Mouse (Mus musculus): ENCODE data around the gene Ift20. TPM values are rescaled to one million over a fixed set of nuclear protein-coding genes. Genes with fewer than 3 reads are reported as not detected.
A peak's percentile ranks its signal among the peaks of the same experiment; 100 is the strongest.
"Not testable (repeated sequence)": the region's sequence is repeated elsewhere in the genome, so short reads cannot be mapped to it uniquely, and the experiment has no call there.

Gene Ift20
- total RNA-seq, 2 experiments from 2014 or later = 90.3 to 91.2 TPM

- no peak for DNase-seq (ENCODE audit: low spot score in 2 of 2)
- intact Hi-C loops (cut with DNase I) = no loop called here
These were observed 14.9 kb downstream of the Ift20 start for GRCm38 (mm10) chr11:78551059-78551398.

GRCm38 (mm10) chr11:78555623-78556022 lies 19.5 kb downstream of the Ift20 start:
- DNase-seq (ENCODE audit: low spot score in 2 of 2) = no peak
- intact Hi-C loops (cut with DNase I) = no loop called here

- no peak for DNase-seq (ENCODE audit: low spot score in 2 of 2)
These were observed 19.9 kb downstream of the Ift20 start for GRCm38 (mm10) chr11:78556070-78556469.

GRCm38 (mm10) chr11:78557241-78557640 lies 21.1 kb downstream of the Ift20 start:
- DNase-seq (ENCODE audit: low spot score in 2 of 2) = no peak
- intact Hi-C loops (cut with DNase I) = no loop called here

More at GRCm38 (mm10) chr11:78556070-78556469, 19.9 kb downstream of the Ift20 start:
- intact Hi-C loops (cut with DNase I) = no loop called here

- DNase-seq (ENCODE audit: low spot score in 2 of 2) = peak; percentile 74 to 89
- intact Hi-C loops (cut with DNase I) = loop anchor here (5.0 kb wide), 1 partner anchor 397 kb away; no protein-coding TSS in a partner anchor
These were observed 24.3 kb downstream of the Ift20 start for GRCm38 (mm10) chr11:78560447-78560846.

GRCm38 (mm10) chr11:78566775-78567174 lies 30.6 kb downstream of the Ift20 start:
- DNase-seq (ENCODE audit: low spot score in 2 of 2) = no peak

GRCm38 (mm10) chr11:78567614-78568013 lies 31.5 kb downstream of the Ift20 start:
- intact Hi-C loops (cut with DNase I) = no loop called here

More at GRCm38 (mm10) chr11:78566775-78567174, 30.6 kb downstream of the Ift20 start:
- intact Hi-C loops (cut with DNase I) = no loop called here

GRCm38 (mm10) chr11:78568827-78569226 lies 32.7 kb downstream of the Ift20 start:
- DNase-seq (ENCODE audit: low spot score in 2 of 2) = no peak
- intact Hi-C loops (cut with DNase I) = no loop called here

More at GRCm38 (mm10) chr11:78567614-78568013, 31.5 kb downstream of the Ift20 start:
- DNase-seq (ENCODE audit: low spot score in 2 of 2) = no peak

- DNase-seq (ENCODE audit: low spot score in 2 of 2) = no peak
- intact Hi-C loops (cut with DNase I) = no loop called here
These were observed 33.6 kb downstream of the Ift20 start for GRCm38 (mm10) chr11:78569806-78570205.

- intact Hi-C loops (cut with DNase I) = no loop called here
- peak; percentile 48 to 74 for DNase-seq (ENCODE audit: low spot score in 2 of 2)
These were observed 35.3 kb downstream of the Ift20 start for GRCm38 (mm10) chr11:78571441-78571840.

- DNase-seq (ENCODE audit: low spot score in 2 of 2) = no peak
- intact Hi-C loops (cut with DNase I) = no loop called here
These were observed 35.7 kb downstream of the Ift20 start for GRCm38 (mm10) chr11:78571854-78572253.

- intact Hi-C loops (cut with DNase I); DNase-seq (ENCODE audit: low spot score in 2 of 2): not testable (repeated sequence)
These were observed 37.9 kb downstream of the Ift20 start for GRCm38 (mm10) chr11:78574031-78574430.

GRCm38 (mm10) chr11:78574536-78574935 lies 38.4 kb downstream of the Ift20 start:
- intact Hi-C loops (cut with DNase I) = no loop called here
- DNase-seq (ENCODE audit: low spot score in 2 of 2) = no peak

- intact Hi-C loops (cut with DNase I) = no loop called here
- DNase-seq (ENCODE audit: low spot score in 2 of 2) = no peak
These were observed 38.8 kb downstream of the Ift20 start for GRCm38 (mm10) chr11:78574975-78575374.

- no peak for DNase-seq (ENCODE audit: low spot score in 2 of 2)
- intact Hi-C loops (cut with DNase I) = no loop called here
These were observed 46.7 kb downstream of the Ift20 start for GRCm38 (mm10) chr11:78582848-78583247.

- no peak for DNase-seq (ENCODE audit: low spot score in 2 of 2)
- intact Hi-C loops (cut with DNase I) = no loop called here
These were observed 49.9 kb downstream of the Ift20 start for GRCm38 (mm10) chr11:78586099-78586498.

- intact Hi-C loops (cut with DNase I); DNase-seq (ENCODE audit: low spot score in 2 of 2): not testable (repeated sequence)
These were observed 51.5 kb downstream of the Ift20 start for GRCm38 (mm10) chr11:78587677-78588076.

Other genes with a start within 250 kb of the Ift20 start
- 10 to 100 TPM; 15.3 to 19.1 TPM for gene BC030499, start 245.5 kb upstream of the Ift20 start, total RNA-seq (2021)
- 1 to 10 TPM; 8.0 to 8.9 TPM for gene Spag5, start 234.8 kb upstream of the Ift20 start, total RNA-seq (2021)
- gene Aldoc, start 213.4 kb upstream of the Ift20 start, total RNA-seq (2021) = 100 to 1,000 TPM; 771 to 821 TPM
- 10 to 100 TPM; 67.0 to 67.7 TPM for gene Pigs, start 207.9 kb upstream of the Ift20 start, total RNA-seq (2021)
- gene Unc119, start 192.9 kb upstream of the Ift20 start, total RNA-seq (2021) = 10 to 100 TPM; 27.9 to 30.2 TPM
- gene Foxn1, start 149.8 kb upstream of the Ift20 start, total RNA-seq (2021) = under 1 TPM in 1 of 2 experiments, not detected in 1; 0.09 TPM
- gene Slc13a2, start 114.1 kb upstream of the Ift20 start, total RNA-seq (2021) = not detected
- 10 to 100 TPM; 10.5 to 11.2 TPM for gene Slc46a1, start 70.7 kb upstream of the Ift20 start, total RNA-seq (2021)
- 10 to 100 TPM; 34.3 to 36.5 TPM for gene Sarm1, start 38.6 kb upstream of the Ift20 start, total RNA-seq (2021)
- 10 to 100 TPM; 71.6 to 75.3 TPM for gene Vtn, start 37.3 kb upstream of the Ift20 start, total RNA-seq (2021)
- 1 to 10 TPM in 1 of 2 experiments, under 1 TPM in 1; 0.98 to 1.2 TPM for gene Sebox, start 32.9 kb upstream of the Ift20 start, total RNA-seq (2021)
- 10 to 100 TPM; 38.8 to 45.1 TPM for gene Tmem199, start 24.2 kb upstream of the Ift20 start, total RNA-seq (2021)
- gene Poldip2, start 24.2 kb upstream of the Ift20 start, total RNA-seq (2021) = 100 to 1,000 TPM; 104 to 115 TPM
- 10 to 100 TPM; 38.5 to 39.0 TPM for gene Tnfaip1, start within 50 bp of the Ift20 start, total RNA-seq (2021)
- 10 to 100 TPM; 19.8 to 20.7 TPM for gene Tmem97, start 14.4 kb downstream of the Ift20 start, total RNA-seq (2021)
- 100 to 1,000 TPM; 113 to 115 TPM for gene Nlk, start 161.0 kb downstream of the Ift20 start, total RNA-seq (2021)
- 10 to 100 TPM; 17.5 to 18.4 TPM for gene Ccnq, start 215.4 kb downstream of the Ift20 start, total RNA-seq (2021)